Mouse (Mus musculus) cerebellum, adult (tissue): ENCODE measurements at regions not wholly inside any gene's neighbourhood (a gene's known extent, or its start where the extent isn't known, plus 50 kb on each side); places are given as distances from the start of the nearest gene placed in this dataset.

Experiments used
- ATAC-seq: cut with Nextera tagmentation; 2 replicates; pipeline ENCODE4 v1.9.2; 2017; ENCODE audit warnings: mild to moderate bottlenecking, moderate library complexity, mixed read lengths; ENCODE audit not compliant: insufficient number of reproducible peaks, low FRiP score, low TSS enrichment

GRCm38 (mm10) chr11:55712350-55712749 lies 104.4 kb upstream of the Glra1 start:
- ATAC-seq, result peak; percentile 79

DNA sequence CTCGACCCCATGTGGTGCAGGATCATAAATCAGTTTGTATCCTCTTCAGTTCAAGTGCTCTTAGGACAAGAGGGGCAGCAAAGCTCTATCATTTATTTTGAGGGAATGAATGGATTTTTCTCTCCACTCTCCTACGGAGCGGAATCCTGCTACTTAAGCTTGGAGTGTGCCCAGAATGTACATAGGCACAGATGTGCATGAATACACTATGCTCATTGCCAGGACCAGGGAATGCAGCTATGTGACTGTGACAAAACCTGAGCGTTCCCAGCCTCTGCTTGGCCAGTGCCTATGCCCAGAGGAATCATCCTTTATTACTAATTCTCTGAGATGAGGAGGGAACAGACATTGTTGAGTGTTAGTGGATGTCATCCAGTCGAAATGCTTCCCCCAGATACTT lies 99.5 kb upstream of the Glra1 start:
- no peak for ATAC-seq

DNA sequence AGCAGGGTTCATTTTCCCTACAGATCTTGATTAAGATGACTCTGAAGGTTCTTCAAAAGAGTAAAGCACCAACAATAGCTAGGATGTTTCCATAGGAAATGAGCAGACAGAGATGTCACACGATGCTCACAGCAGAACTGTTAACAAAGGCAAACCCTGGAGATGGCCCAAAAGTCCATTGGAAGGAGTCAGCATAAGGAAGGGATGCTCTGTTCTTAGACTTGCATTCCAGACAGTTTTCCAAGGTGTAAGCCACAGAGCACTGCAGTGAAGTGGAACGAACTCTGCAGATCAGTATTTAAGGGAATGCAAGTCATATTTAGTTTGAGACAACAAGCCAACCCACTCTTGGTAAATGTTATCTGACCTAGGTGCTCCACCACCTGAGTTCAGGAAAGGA lies 93.9 kb upstream of the Glra1 start:
- no peak for ATAC-seq

GRCm38 (mm10) chr11:55685031-55685519 lies 77.1 kb upstream of the Glra1 start:
- no peak for ATAC-seq

DNA sequence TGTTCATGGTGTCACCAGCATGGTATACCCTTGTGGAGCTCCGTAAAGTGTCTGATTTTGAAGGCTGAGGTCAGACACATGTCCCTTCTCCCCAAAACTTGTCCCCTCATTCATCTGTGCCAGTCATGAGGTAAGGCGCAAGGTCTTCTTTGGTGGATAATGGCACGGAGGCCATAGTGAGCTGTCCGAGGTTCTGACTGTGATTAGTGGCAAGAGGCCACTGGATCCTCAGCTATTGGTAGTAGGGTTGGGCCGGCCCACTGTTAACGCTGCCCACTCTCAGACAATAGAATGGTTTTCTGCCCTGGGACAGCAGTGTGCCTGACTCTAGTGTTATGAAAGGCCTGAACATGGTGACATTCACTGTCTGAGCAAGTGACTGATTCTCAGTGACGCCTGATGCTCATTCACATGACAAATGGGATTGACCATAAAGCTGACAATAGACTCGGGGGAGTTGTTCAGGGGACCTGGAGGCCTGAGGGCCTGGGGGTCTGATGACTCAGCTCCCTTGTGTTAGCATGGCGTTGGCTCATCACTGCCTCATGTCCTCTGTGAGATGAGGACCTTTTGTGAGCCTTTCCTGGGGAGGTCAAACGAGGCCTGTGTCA lies 74.5 kb upstream of the Glra1 start:
- no peak for ATAC-seq

- no peak for ATAC-seq
These were observed 73.4 kb upstream of the Glra1 start for GRCm38 (mm10) chr11:55681226-55681980.

DNA sequence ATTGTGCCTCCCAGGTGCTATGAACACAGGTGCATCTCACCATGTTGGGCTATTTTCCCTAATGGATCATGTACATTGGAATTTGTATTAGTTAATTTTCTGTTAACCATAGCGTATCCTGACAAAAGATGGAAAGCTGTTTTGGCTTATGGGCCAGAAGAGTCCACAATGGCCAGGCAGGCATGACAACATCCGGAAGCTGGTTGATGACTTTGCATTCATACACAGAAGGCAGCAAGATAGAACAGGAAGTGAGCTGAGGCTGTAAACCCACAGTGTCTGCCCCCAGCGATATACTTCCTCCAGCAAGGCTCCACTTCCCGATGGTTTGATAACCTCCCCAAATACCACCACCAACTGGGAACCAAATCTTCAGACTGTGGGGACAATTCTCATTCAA lies 55.1 kb upstream of the Glra1 start:
- ATAC-seq, result no peak

GRCm38 (mm10) chr11:55662283-55662682 lies 54.3 kb upstream of the Glra1 start:
- no peak for ATAC-seq
